Comparison of ENCODE assay signal across 16 mouse cellular contexts in the genomic region with DNA sequence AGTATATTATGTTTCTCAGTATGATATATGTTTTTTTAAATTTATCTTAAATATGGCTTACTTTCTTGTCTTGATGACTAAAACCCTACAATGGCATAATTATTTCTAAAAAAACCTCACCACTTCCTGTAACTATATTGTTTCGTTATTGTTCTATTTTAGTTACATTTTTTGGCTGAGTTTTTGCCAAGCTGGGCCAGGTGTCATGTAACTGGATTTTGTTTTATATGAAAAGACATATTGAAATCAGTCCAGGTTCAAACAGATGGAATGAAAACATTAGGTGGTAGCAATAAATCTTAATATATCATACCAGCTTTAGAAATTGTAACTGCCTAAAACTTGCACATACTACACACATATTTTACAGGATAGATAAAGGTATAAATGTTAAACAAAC.
"Had no signal": no experiment of that assay in that cellular context is flagged by ENCODE, and none has a peak within 500 bp of the region (broad histone marks: within the 10 kb centered on the region; RNA-seq: fewer than 3 reads in every experiment).

No protein-coding gene starts in this region.

- H3K4me3 ChIP-seq: kidney, embryonic 15.5 days; left cerebral cortex, adult 2 months; limb, embryonic 12.5 days; liver, embryonic 13.5 days; lung, embryonic 15.5 days; megakaryocyte, embryonic 14.5 days; neural tube, embryonic 13.5 days had no signal

- ATAC-seq: liver, postnatal 0 days; midbrain, embryonic 16.5 days had no signal

- H3K4me1 ChIP-seq: kidney, embryonic 15.5 days; limb, embryonic 12.5 days; liver, embryonic 13.5 days; lung, embryonic 15.5 days; megakaryocyte, embryonic 14.5 days had no signal

- DNase-seq: kidney, postnatal 14 days; liver; liver, embryonic 13.5 days; liver, postnatal 0 days; lung, postnatal 14 days; right cerebral cortex, postnatal 25 days; thymus, postnatal 14 days had no signal

- H3K27ac ChIP-seq: kidney, embryonic 15.5 days; left cerebral cortex, adult 2 months; limb, embryonic 12.5 days; liver, embryonic 13.5 days; lung, embryonic 15.5 days; macrophage; neural tube, embryonic 13.5 days; stomach, postnatal 0 days had no signal

- H3K27me3 ChIP-seq: kidney, embryonic 15.5 days; limb, embryonic 12.5 days; liver, embryonic 13.5 days; lung, embryonic 15.5 days; megakaryocyte, embryonic 14.5 days; neural tube, embryonic 13.5 days had no signal
